Mouse (Mus musculus): ENCODE data around the gene Rnf6. TPM values are rescaled to one million over a fixed set of nuclear protein-coding genes. Genes with fewer than 3 reads are reported as not detected.
"Not testable (repeated sequence)": the region's sequence is repeated elsewhere in the genome, so short reads cannot be mapped to it uniquely, and the experiment has no call there.

Rnf6 gene
- polyA plus RNA-seq, 1 experiment from 2014 or later, result 22.2 TPM

DNA sequence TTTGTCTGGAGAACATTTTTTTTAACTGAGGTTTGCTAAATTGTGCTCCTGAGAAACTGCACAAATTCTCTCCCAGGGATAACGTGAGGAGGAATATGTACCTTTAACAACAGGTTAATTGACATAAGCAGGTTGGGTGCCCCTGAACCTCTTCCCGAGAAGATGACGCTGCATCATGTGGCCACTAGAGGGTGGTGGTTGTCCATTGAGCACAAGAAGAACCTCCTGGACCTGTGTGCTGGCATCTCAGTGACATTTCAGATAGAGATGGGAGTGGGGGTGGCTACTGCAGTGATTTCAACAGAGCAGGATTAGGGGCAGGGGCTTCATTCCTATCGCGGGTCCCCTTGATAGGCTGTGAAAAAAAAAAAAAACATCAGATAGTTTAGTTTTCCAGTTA, 33.9 kb downstream of the Rnf6 start:
- peak; percentile 57 for DNase-seq (ENCODE audit: low spot score)
- ATAC-seq (ENCODE audit: low FRiP score), result not testable (repeated sequence)
- WGBS, result 30% methylated on average over 5 of the region's 5 CpGs

DNA sequence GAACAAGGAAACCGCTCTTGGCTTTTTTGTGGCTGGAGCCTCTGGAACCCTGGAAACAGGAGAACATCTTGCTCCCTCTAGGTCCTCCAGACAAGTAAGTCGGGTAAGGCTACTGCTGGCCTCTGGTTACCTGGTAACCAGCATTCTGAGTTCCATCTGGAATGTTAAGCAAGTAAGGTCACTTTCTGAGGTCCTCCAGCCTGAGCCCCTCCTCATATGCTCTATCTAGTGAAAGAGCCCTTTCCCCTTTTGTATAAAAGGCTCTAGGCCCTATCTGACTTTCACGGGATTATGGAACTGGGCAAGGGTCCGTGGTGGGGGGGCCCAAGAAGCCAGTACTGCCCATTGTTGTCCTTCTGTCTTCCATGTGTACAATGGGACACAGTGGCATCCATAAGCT, 36.2 kb downstream of the Rnf6 start, which contains the start of gene 1700001J03Rik:
TSS of gene 1700001J03Rik (minus strand) at position 101 of the 400 bp plus-strand sequence.
- not testable (repeated sequence) for ATAC-seq (ENCODE audit: low FRiP score); H3K4me3 ChIP-seq (replicated peaks; ENCODE audit: low read length); H3K9ac ChIP-seq; H3K27me3 ChIP-seq (ENCODE audit: control insufficient read depth, insufficient read depth, low read length); H3K4me2 ChIP-seq (replicated peaks); H3K27ac ChIP-seq; H3K9me3 ChIP-seq (ENCODE audit: control insufficient read depth, low read length); DNase-seq (ENCODE audit: low spot score); H3K36me3 ChIP-seq (replicated peaks; ENCODE audit: control insufficient read depth, insufficient read depth); H3K4me1 ChIP-seq (replicated peaks; ENCODE audit: control insufficient read depth, insufficient read depth, low read length)
- WGBS, result 78% methylated on average over 4 of the region's 4 CpGs

More for the DNA sequence above, 33.9 kb downstream of the Rnf6 start:
- not testable (repeated sequence) for H3K4me3 ChIP-seq (replicated peaks; ENCODE audit: low read length); H3K36me3 ChIP-seq (replicated peaks; ENCODE audit: control insufficient read depth, insufficient read depth); H3K9ac ChIP-seq; H3K27me3 ChIP-seq (ENCODE audit: control insufficient read depth, insufficient read depth, low read length); H3K9me3 ChIP-seq (ENCODE audit: control insufficient read depth, low read length); H3K4me2 ChIP-seq (replicated peaks); H3K27ac ChIP-seq; H3K4me1 ChIP-seq (replicated peaks; ENCODE audit: control insufficient read depth, insufficient read depth, low read length)

DNA sequence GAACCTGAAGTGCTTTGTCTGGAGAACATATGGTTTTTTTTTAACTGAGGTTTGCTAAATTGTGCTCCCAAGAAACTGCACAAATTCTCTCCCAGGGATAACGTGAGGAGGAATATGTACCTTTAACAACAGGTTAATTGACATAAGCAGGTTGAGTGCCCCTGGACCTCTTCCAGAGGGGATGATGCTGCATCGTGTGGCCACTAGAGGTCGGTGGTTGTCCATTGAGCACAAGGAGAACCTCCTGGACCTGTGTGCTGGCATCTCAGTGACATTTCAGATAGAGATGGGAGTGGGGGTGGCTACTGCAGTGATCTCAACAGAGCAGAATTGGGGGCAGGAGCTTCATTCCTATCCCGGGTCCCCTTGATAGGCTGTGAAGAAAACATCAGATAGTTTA, 48.6 kb downstream of the Rnf6 start:
- H3K4me1 ChIP-seq (replicated peaks; ENCODE audit: control insufficient read depth, insufficient read depth, low read length); H3K4me3 ChIP-seq (replicated peaks; ENCODE audit: low read length); H3K9ac ChIP-seq; H3K4me2 ChIP-seq (replicated peaks); ATAC-seq (ENCODE audit: low FRiP score); H3K36me3 ChIP-seq (replicated peaks; ENCODE audit: control insufficient read depth, insufficient read depth); H3K27me3 ChIP-seq (ENCODE audit: control insufficient read depth, insufficient read depth, low read length); H3K9me3 ChIP-seq (ENCODE audit: control insufficient read depth, low read length); H3K27ac ChIP-seq; DNase-seq (ENCODE audit: low spot score): not testable (repeated sequence)
- 65% methylated on average over 4 of the region's 4 CpGs for WGBS

DNA sequence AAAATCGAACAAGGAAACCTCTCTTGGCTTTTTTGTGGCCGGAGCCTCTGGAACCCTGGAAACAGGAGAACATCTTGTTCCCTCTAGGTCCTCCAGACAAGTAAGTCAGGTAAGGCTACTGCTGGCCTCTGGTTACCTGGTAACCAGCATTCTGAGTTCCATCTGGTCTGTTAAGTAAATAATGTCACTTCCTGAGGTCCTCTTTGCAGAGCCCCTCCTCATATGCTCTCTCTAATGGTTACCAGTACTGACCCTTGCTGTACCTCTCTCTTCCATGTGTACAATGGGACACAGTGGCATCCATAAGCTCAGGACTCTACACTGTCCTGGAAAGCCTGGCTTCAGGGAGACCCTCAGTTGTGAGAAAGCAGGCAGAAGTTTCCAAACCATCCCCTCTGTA, 50.7 kb downstream of the Rnf6 start, which contains the start of gene Gm6309:
TSS of gene Gm6309 (minus strand) at position 101 of the 400 bp plus-strand sequence.
- not testable (repeated sequence) for H3K4me1 ChIP-seq (replicated peaks; ENCODE audit: control insufficient read depth, insufficient read depth, low read length); DNase-seq (ENCODE audit: low spot score); H3K27ac ChIP-seq; H3K36me3 ChIP-seq (replicated peaks; ENCODE audit: control insufficient read depth, insufficient read depth); H3K27me3 ChIP-seq (ENCODE audit: control insufficient read depth, insufficient read depth, low read length); H3K9me3 ChIP-seq (ENCODE audit: control insufficient read depth, low read length); H3K4me3 ChIP-seq (replicated peaks; ENCODE audit: low read length); ATAC-seq (ENCODE audit: low FRiP score); H3K4me2 ChIP-seq (replicated peaks); H3K9ac ChIP-seq
- 76% methylated on average over 2 of the region's 2 CpGs for WGBS

DNA sequence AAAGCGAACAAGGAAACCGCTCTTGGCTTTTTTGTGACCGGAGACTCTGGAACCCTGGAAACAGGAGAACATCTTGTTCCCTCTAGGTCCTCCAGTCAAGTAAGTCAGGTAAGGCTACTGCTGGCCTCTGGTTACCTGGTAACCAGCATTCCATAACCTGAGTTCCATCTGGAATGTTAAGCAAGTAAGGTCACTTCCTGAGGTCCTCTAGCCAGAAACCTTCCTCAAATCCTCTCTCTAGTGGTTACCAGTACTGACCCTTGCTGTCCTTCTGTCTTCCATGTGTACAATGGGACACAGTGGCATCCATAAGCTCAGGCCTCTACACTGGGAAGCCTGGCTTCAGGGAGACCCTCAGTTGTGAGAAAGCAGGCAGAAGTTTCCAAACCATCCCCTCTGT, 60.9 kb downstream of the Rnf6 start, which contains the start of gene Gm5565:
TSS of gene Gm5565 (minus strand) at position 101 of the 400 bp plus-strand sequence.
- not testable (repeated sequence) for H3K9me3 ChIP-seq (ENCODE audit: control insufficient read depth, low read length); ATAC-seq (ENCODE audit: low FRiP score); H3K4me1 ChIP-seq (replicated peaks; ENCODE audit: control insufficient read depth, insufficient read depth, low read length); H3K9ac ChIP-seq; DNase-seq (ENCODE audit: low spot score); H3K36me3 ChIP-seq (replicated peaks; ENCODE audit: control insufficient read depth, insufficient read depth); H3K4me3 ChIP-seq (replicated peaks; ENCODE audit: low read length); H3K4me2 ChIP-seq (replicated peaks); H3K27ac ChIP-seq; H3K27me3 ChIP-seq (ENCODE audit: control insufficient read depth, insufficient read depth, low read length)
- 92% methylated on average over 3 of the region's 3 CpGs for WGBS

Other genes with a start within 250 kb of the Rnf6 start
- not detected in 2 replicates for gene Cyp3a25, start 211.9 kb downstream of the Rnf6 start, polyA plus RNA-seq (2014; fragmentation: Nextera tagmentation; extraction: Ambion mirVana)
- not detected in 2 replicates for gene Cyp3a59, start 142.3 kb downstream of the Rnf6 start, polyA plus RNA-seq (2014; fragmentation: Nextera tagmentation; extraction: Ambion mirVana)
- gene Gm5565, start 61.0 kb downstream of the Rnf6 start, polyA plus RNA-seq (2014; fragmentation: Nextera tagmentation; extraction: Ambion mirVana), result not detected in 2 replicates
- not detected in 2 replicates for gene Gm6309, start 50.8 kb downstream of the Rnf6 start, polyA plus RNA-seq (2014; fragmentation: Nextera tagmentation; extraction: Ambion mirVana)
- gene 1700001J03Rik, start 36.3 kb downstream of the Rnf6 start, polyA plus RNA-seq (2014; fragmentation: Nextera tagmentation; extraction: Ambion mirVana), result 0.68 TPM in 1 of 2 replicates, not detected in the other
- gene Cdk8, start 9.7 kb upstream of the Rnf6 start, polyA plus RNA-seq (2014; fragmentation: Nextera tagmentation; extraction: Ambion mirVana), result 25.7 and 31.6 TPM in 2 replicates
- gene Wasf3, start 163.4 kb upstream of the Rnf6 start, polyA plus RNA-seq (2014; fragmentation: Nextera tagmentation; extraction: Ambion mirVana), result 10.3 and 10.4 TPM in 2 replicates

Measured in hindbrain, embryonic 14.5 days (tissue).